Mouse (Mus musculus) midbrain, embryonic 12.5 days (tissue): ENCODE measurements at regions not wholly inside any gene's neighbourhood (a gene's known extent, or its start where the extent isn't known, plus 50 kb on each side); places are given as distances from the start of the nearest gene placed in this dataset.

Source experiments
- ATAC-seq: fragments of 200-750 bp; cut with Nextera tagmentation; 2 replicates; pipeline ENCODE4 v1.8.0; 2017; ENCODE audit warnings: low read depth, moderate TSS enrichment, moderate library complexity; ENCODE audit not compliant: low FRiP score
- H3K27ac ChIP-seq: fragments of 300-500 bp; sonication (generic); replicated peaks from 2 replicates; pipeline ENCODE4 v1.5.1; 2016; ENCODE audit warnings: mild to moderate bottlenecking
- H3K27me3 ChIP-seq: fragments of 300-500 bp; sonication (generic); 2 replicates; pipeline ENCODE4 v1.6.1; 2016; ENCODE audit warnings: mild to moderate bottlenecking
- H3K36me3 ChIP-seq: fragments of 300-500 bp; sonication (generic); 2 replicates; pipeline ENCODE4 v1.6.1; 2016
- H3K4me1 ChIP-seq: fragments of 300-500 bp; sonication (generic); 2 replicates; pipeline ENCODE4 v1.6.1; 2016
- H3K4me2 ChIP-seq: fragments of 300-500 bp; sonication (generic); replicated peaks from 2 replicates; pipeline ENCODE4 v1.6.1; 2016; ENCODE audit warnings: mild to moderate bottlenecking, moderate library complexity
- H3K4me3 ChIP-seq: fragments of 300-500 bp; sonication (generic); 2 replicates; pipeline ENCODE4 v1.5.1; 2016; ENCODE audit warnings: mild to moderate bottlenecking
- H3K9ac ChIP-seq: fragments of 300-500 bp; sonication (generic); replicated peaks from 2 replicates; pipeline ENCODE4 v1.6.1; 2016; ENCODE audit warnings: mild to moderate bottlenecking, moderate library complexity
- H3K9me3 ChIP-seq: fragments of 300-500 bp; sonication (generic); 2 replicates; pipeline ENCODE4 v1.6.1; 2016; ENCODE audit warnings: mild to moderate bottlenecking
- WGBS: fragments of 180-500 bp; shearing (Covaris S2); methylation state at CpG from one replicate; pipeline ENCODE4 v1.1.7; 2016; 5-methylcytosine and 5-hydroxymethylcytosine counted together

DNA sequence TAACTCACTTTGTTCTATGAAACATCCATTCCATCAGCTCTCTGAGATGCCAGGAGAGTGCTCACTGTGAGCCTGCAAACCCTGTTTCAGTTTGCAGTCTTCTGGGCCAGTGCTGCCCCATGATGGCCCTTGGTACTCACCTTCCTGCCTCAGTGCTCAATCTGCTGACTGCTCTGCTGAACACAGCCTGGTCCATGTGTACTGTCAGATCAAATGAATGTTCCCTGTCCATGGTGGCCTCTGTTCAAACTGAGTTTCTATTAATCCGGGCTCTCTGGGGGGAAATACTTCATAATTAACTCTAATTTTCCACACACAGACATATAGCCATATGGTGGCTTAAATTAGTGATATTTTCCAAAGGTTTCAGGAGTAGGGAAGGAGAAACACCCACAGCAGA lies 503.3 kb downstream of the Tmem132b start:
- Histone ChIP-seq H3K9ac (no peak overlapping the region), H3K36me3 (no peaks in the 10 kb centered on the region), H3K9me3 (0 out of 2 replicates have a peak, but pooled peaks cover 4% of the 10 kb centered on the region), H3K27ac (no peak overlapping the region), H3K4me3 (no peak overlapping the region), H3K4me1 (peaks cover 11% of the 10 kb centered on the region), H3K27me3 (no peaks in the 10 kb centered on the region), H3K4me2 (no peak overlapping the region)
- whole genome bisulfite sequencing = 82% methylated on average over 1 of the region's 1 CpGs
- ATAC-seq = no peak

DNA sequence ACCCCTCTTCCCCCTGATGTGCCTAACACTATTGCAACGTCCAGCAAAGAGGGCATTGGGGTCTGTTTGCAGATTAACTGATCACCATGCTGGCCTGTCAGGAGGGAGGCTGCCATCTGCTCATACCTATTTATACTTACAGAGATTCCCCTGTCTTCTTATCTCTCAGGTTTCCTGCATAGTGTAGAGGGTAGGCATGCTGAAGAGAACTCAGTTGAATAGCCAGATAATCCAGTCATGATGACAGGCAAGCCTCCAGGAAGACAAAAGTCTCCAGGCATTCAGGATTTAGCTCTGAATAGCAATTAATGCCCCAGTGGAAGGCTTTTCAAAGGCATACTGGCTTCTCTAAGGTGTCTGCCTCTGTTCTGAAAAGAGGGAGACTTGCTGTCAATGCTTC lies 505.1 kb downstream of the Tmem132b start:
- Histone ChIP-seq H3K9me3 (0 out of 2 replicates have a peak, but pooled peaks cover 4% of the 10 kb centered on the region), H3K4me2 (no peak overlapping the region), H3K36me3 (no peaks in the 10 kb centered on the region), H3K4me1 (peaks cover 11% of the 10 kb centered on the region), H3K27ac (peak overlapping the region; percentile 73), H3K27me3 (no peaks in the 10 kb centered on the region), H3K9ac (no peak overlapping the region), H3K4me3 (no peak overlapping the region)
- peak; percentile 52 for ATAC-seq
- WGBS = 0% methylated on average over 1 of the region's 1 CpGs

DNA sequence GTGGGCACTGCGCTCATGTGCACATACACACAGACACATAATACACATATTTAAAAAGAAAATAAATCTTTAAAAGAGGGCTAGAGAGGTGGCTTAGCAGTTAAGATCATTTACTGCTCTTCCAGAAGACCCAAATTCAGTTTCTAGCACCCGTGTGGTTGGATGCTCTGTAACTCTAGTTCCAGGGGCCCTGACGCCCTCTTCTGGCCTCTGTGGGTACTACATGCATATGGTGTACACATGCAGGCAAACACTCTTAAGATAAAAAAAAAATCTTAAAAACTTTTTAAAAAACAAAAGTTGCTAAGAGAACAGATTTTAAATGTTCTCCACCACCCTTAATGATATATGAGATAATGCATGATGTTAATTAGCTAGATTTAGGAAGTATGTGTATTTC lies 514.2 kb downstream of the Tmem132b start:
- Histone ChIP-seq H3K9ac (no peak overlapping the region), H3K27me3 (no peaks in the 10 kb centered on the region), H3K36me3 (no peaks in the 10 kb centered on the region), H3K9me3 (peaks cover 1% of the 10 kb centered on the region; the same call in 1 of the 2 replicates), H3K4me2 (no peak overlapping the region), H3K4me1 (no peaks in the 10 kb centered on the region), H3K4me3 (no peak overlapping the region), H3K27ac (no peak overlapping the region)
- 90% methylated on average over 3 of the region's 3 CpGs for WGBS
- no peak for ATAC-seq

DNA sequence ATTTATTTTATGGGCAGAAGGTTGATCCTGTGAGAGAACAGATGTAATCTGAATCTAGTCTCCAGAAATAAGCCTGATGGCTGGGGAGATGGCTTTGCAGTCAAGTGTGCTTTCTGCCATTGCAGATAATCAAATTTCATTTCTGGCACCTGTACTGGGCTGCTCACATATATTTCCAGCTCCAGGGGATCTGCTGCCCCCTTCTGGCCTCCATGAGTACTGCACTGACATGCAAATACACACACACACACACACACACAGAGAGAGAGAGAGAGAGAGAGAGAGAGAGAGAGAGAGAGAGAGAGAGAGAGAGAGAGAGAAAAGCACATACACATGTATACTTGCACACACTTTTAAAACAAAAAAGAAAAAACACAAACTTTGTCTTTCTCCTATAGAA lies 532.1 kb downstream of the Tmem132b start:
- Histone ChIP-seq H3K27ac (no peak overlapping the region), H3K9ac (no peak overlapping the region)
- ATAC-seq = no peak

DNA sequence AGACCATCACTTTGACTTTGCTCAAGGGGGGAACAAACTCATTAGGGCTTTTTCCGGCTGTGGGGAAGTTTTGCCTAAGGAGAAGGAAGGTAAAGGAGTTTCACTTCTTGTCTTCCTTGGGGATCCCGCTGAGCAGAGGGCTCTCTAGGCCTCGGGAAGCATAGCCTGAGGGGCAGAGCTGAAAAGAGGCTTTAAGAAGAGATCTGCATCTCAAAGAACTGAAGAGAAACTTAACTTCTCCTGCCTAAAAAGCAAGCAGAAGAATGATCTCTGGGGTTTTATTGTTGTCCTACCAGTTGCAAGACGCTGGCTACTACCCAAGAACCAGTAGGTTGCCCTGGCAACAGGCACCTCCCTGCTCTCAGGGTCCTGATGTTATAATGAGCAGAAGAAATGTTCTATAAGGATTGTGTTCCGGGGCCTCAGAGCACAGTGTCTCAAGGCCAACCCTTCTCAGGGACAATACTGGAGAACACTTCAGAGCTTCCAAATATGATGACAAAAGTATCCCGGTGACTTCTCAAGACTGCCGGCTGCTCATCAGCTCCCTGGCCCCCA lies 547.8 kb downstream of the Tmem132b start:
- H3K4me3 ChIP-seq = no peak overlapping the region
- peak; percentile 58 for ATAC-seq
- peak overlapping the region; percentile 30; the same call in 1 of the 2 replicates for H3K27ac ChIP-seq
- no peak overlapping the region for H3K9ac ChIP-seq
- 12% methylated on average over 7 of the region's 7 CpGs for WGBS
- no peaks in the 10 kb centered on the region for H3K27me3 ChIP-seq
- H3K36me3 ChIP-seq = no peaks in the 10 kb centered on the region
- H3K4me1 ChIP-seq = 0 out of 2 replicates have a peak, but pooled peaks cover 10% of the 10 kb centered on the region
- no peak overlapping the region for H3K4me2 ChIP-seq
- 0 out of 2 replicates have a peak, but pooled peaks cover 8% of the 10 kb centered on the region for H3K9me3 ChIP-seq

More for the DNA sequence above, 532.1 kb downstream of the Tmem132b start:
- no peaks in the 10 kb centered on the region for H3K27me3 ChIP-seq
- H3K4me1 ChIP-seq = no peaks in the 10 kb centered on the region
- no peaks in the 10 kb centered on the region; the same call in 1 of the 2 replicates for H3K9me3 ChIP-seq
- no peaks in the 10 kb centered on the region for H3K36me3 ChIP-seq
- H3K4me2 ChIP-seq = no peak overlapping the region
- H3K4me3 ChIP-seq = no peak overlapping the region

DNA sequence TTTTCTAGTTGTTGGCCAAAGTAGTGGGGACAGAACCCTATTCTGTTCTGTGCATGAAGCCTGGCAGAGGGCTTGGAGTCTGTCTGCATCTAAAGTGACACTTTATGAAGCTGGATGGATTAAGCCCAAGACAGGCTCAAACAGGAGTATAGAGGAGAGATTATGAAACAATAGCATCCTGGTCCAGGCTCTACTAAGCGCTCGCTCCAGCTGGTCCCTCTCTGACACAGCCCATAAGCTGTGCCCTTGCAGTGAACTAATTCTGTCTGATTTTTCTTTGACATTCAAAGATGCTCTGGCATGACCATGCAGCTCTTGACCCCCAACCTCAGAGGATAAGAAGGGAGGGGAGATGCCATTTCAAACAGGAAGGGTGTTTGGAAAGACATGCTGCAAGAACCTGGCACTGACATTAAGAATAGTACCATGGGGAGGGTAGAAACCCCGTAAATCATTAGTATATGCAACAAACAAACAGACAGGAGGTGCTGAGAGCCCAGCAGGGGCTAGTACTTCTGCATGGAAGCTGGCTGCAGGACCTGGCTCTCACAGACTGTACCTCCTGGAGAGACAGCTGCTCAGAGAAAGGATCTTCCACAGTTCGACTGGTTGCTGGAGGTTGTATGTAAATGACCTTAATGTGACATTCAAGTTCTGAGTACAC lies 556.8 kb downstream of the Tmem132b start:
- H3K9me3 ChIP-seq = no peaks in the 10 kb centered on the region
- no peak overlapping the region for H3K4me3 ChIP-seq
- peak overlapping the region; percentile 25 for H3K27ac ChIP-seq
- ATAC-seq = peak; percentile 54
- H3K9ac ChIP-seq = no peak overlapping the region
- H3K27me3 ChIP-seq = no peaks in the 10 kb centered on the region
- H3K4me1 ChIP-seq = peaks cover 15% of the 10 kb centered on the region
- H3K36me3 ChIP-seq = no peaks in the 10 kb centered on the region
- H3K4me2 ChIP-seq = no peak overlapping the region
- 35% methylated on average over 4 of the region's 4 CpGs for WGBS

DNA sequence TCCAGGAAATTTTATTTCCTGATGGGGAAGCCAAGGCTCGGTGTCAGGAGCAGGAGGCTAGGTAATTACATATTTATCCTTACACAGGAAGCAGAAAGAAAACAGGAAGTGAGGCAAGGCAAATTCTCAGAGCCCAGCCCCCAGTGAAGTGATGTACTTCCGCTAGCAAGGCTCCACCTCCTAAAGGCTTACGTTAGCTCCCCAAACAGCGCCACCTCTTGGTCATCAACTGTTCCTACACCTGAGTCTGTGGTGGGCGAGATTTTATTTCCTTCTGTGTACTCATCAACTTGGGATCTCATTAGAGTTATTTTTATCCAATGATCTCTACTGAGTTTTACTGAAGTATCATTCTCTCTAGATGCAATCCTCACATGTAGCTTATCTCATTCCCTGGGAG lies 561.6 kb downstream of the Tmem132b start:
- H3K4me1 ChIP-seq = peaks cover 12% of the 10 kb centered on the region
- H3K36me3 ChIP-seq = no peaks in the 10 kb centered on the region
- ATAC-seq = no peak
- no peak overlapping the region for H3K9ac ChIP-seq
- no peak overlapping the region for H3K27ac ChIP-seq
- no peaks in the 10 kb centered on the region for H3K27me3 ChIP-seq
- H3K9me3 ChIP-seq = no peaks in the 10 kb centered on the region
- no peak overlapping the region for H3K4me2 ChIP-seq
- no peak overlapping the region for H3K4me3 ChIP-seq
- WGBS = 91% methylated on average over 5 of the region's 5 CpGs

DNA sequence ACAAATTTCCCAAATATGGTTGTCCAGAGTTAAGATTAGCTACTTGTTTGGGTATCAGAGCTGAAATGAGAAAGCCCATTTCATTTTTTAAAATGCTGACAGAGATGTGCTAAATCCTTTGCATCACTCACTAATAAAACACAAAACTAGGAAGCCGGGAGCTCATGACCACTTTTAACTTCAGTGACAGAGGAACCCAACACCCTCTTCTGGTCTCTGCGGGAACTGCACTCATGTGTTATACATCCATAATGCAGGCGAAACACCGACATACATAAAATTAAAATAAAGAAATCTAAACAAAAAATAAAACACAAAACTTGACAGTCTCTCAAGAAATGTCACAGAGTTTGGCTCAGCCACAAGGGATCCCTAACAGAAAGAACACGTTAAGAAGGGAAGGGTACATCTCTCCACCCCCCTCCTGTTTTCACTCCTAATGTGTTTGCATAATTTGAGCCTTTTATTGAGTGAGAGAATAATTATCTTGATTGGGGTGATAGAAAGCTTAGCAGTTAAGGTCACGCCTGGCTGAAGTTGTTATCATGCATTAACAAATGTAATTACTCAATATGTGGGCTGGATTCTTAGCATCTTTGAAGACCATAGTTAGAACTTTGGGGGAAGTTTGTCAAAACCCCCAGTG lies 565.2 kb downstream of the Tmem132b start:
- ATAC-seq = no peak
- no peaks in the 10 kb centered on the region for H3K9me3 ChIP-seq
- H3K27me3 ChIP-seq = no peaks in the 10 kb centered on the region
- no peak overlapping the region for H3K4me2 ChIP-seq
- 76% methylated on average over 6 of the region's 6 CpGs for WGBS
- no peak overlapping the region for H3K9ac ChIP-seq
- no peak overlapping the region for H3K4me3 ChIP-seq
- H3K36me3 ChIP-seq = no peaks in the 10 kb centered on the region
- peaks cover 4% of the 10 kb centered on the region; the same call in 1 of the 2 replicates for H3K4me1 ChIP-seq
- no peak overlapping the region for H3K27ac ChIP-seq

DNA sequence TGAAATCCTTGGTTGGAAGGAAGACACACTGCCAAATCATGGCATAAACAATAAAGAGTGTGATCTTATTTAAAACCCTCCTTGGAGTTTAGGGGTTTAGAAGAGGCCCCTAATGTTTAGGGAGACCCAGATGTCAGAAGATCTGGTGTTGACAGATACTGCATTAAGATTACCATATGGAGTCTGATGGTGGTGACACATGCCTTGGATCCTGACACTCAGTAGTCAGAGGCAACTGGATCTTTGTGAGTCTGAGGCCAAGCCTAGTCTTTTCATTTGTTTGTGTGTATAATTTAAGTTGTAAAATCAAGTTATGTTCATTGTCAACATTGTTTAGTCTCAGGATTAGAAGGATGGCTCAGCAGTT lies 565.7 kb downstream of the Tmem132b start:
- H3K9ac ChIP-seq = no peak overlapping the region
- no peak overlapping the region for H3K27ac ChIP-seq
- H3K36me3 ChIP-seq = no peaks in the 10 kb centered on the region
- no peak overlapping the region for H3K4me3 ChIP-seq
- no peaks in the 10 kb centered on the region for H3K27me3 ChIP-seq
- no peak for ATAC-seq
- no peaks in the 10 kb centered on the region for H3K4me1 ChIP-seq
- no peak overlapping the region for H3K4me2 ChIP-seq
- H3K9me3 ChIP-seq = no peaks in the 10 kb centered on the region

DNA sequence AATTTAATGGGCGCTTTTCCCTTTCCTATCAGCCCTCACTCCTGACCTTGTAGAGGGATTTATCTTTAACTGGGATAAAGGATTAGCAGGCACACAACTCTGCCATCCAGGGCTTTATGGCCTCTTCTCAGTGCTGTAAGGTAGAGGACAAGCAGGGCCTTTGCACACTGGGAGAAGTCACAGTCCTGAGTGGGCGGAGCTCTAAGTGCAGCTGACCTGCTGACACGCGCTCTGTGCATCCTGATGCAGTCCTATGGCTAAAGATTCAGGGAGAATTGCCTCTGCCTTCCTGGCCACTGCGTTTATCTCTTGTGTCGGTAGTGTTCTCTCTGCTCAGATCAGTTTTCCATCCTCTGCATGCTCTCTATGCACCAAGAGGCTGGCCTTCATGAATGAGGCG lies 566.9 kb downstream of the Tmem132b start:
- H3K4me3 ChIP-seq = no peak overlapping the region
- H3K4me2 ChIP-seq = no peak overlapping the region
- H3K27me3 ChIP-seq = no peaks in the 10 kb centered on the region
- no peak overlapping the region for H3K9ac ChIP-seq
- ATAC-seq = no peak
- H3K36me3 ChIP-seq = no peaks in the 10 kb centered on the region
- H3K27ac ChIP-seq = no peak overlapping the region
- H3K4me1 ChIP-seq = no peaks in the 10 kb centered on the region
- no peaks in the 10 kb centered on the region for H3K9me3 ChIP-seq
- 81% methylated on average over 7 of the region's 7 CpGs for WGBS

DNA sequence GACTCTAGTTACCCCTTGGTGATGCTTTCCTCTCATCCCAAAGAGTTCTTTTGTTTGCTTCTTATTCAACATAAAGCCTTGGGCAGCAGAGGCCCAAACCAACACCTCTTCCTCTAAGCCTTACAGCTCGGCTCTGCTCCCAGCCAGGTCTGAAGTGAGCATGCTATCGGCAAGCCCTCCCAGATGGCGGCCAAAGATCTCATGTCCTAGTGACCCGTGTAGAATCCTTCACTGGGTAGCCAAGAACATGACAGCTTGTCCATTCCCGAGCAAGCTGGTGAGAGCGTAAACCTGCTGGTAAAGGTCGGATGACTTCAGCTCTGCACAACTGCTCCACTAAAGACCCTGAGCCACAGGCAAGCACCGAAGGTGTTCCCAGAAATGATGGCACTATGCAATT lies 568.4 kb downstream of the Tmem132b start:
- Histone ChIP-seq H3K27me3 (no peaks in the 10 kb centered on the region), H3K27ac (no peak overlapping the region), H3K4me2 (no peak overlapping the region), H3K9me3 (no peaks in the 10 kb centered on the region), H3K4me3 (no peak overlapping the region), H3K9ac (no peak overlapping the region), H3K36me3 (no peaks in the 10 kb centered on the region), H3K4me1 (no peaks in the 10 kb centered on the region)
- WGBS = 90% methylated on average over 8 of the region's 8 CpGs
- no peak for ATAC-seq

DNA sequence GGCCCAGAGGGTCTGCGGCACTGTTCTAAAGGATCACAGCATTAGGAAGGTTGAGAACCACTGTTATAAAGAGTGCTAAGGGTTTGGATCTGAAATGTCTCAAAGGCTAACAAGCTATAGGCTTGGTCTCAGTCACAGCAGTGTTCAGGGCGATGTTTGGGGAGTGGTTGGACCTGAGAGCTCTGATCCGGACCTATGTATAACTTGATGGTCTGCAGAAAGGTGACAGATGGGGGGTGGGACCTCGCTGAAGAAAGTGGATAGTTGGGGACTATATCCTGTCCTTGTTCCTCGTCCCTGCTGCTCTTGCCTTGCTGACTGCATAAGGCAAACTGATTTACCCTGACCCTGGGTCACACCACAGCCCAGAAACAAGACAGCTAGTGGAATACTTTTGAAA lies 572.9 kb downstream of the Tmem132b start:
- H3K4me3 ChIP-seq = no peak overlapping the region
- no peaks in the 10 kb centered on the region for H3K36me3 ChIP-seq
- H3K27ac ChIP-seq = no peak overlapping the region
- H3K9ac ChIP-seq = no peak overlapping the region
- no peak overlapping the region for H3K4me2 ChIP-seq
- H3K9me3 ChIP-seq = no peaks in the 10 kb centered on the region
- ATAC-seq = no peak
- no peaks in the 10 kb centered on the region for H3K4me1 ChIP-seq
- 87% methylated on average over 5 of the region's 5 CpGs for WGBS
- H3K27me3 ChIP-seq = no peaks in the 10 kb centered on the region
